Comparison of ENCODE assay signal across 12 mouse cellular contexts in genomic region chr7:112457920-112458319, GRCm38 (mm10). TPM values are rescaled to one million over a fixed set of nuclear protein-coding genes. Genes with fewer than 3 reads are reported as not detected.
"Had no signal": no experiment of that assay in that cellular context is flagged by ENCODE, and none has a peak within 500 bp of the region (broad histone marks: within the 10 kb centered on the region; RNA-seq: fewer than 3 reads in every experiment).

No protein-coding gene starts in this region.

- H3K27me3 ChIP-seq: kidney, embryonic 15.5 days; limb, embryonic 15.5 days; liver, embryonic 13.5 days; lung, embryonic 15.5 days; neural tube, embryonic 15.5 days had no signal

- H3K4me3 ChIP-seq: kidney, embryonic 15.5 days; limb, embryonic 15.5 days; liver, embryonic 13.5 days; lung, embryonic 15.5 days; midbrain, embryonic 12.5 days; neural tube, embryonic 15.5 days had no signal

- H3K27ac ChIP-seq: liver, embryonic 13.5 days; lung, embryonic 15.5 days; midbrain, embryonic 12.5 days; neural tube, embryonic 15.5 days had no signal

- ATAC-seq: intestine, embryonic 16.5 days; liver, postnatal 0 days had no signal

- H3K9me3 ChIP-seq: kidney, embryonic 15.5 days; limb, embryonic 15.5 days; liver, embryonic 13.5 days; lung, embryonic 15.5 days; midbrain, embryonic 12.5 days; neural tube, embryonic 15.5 days had no signal

- H3K36me3 ChIP-seq: kidney, embryonic 15.5 days; limb, embryonic 15.5 days; liver, embryonic 13.5 days; lung, embryonic 15.5 days; midbrain, embryonic 12.5 days; neural tube, embryonic 15.5 days had no signal

- H3K9ac ChIP-seq: kidney, embryonic 15.5 days; limb, embryonic 15.5 days; liver, embryonic 13.5 days; liver, postnatal 0 days; lung, embryonic 15.5 days; midbrain, embryonic 12.5 days; neural tube, embryonic 15.5 days had no signal

- H3K4me2 ChIP-seq: kidney, embryonic 15.5 days; limb, embryonic 15.5 days; liver, embryonic 13.5 days; lung, embryonic 15.5 days; midbrain, embryonic 12.5 days; neural tube, embryonic 15.5 days had no signal

- DNase-seq: layer of hippocampus, postnatal 36 days; liver, embryonic 13.5 days; liver, postnatal 0 days; right cerebral cortex, postnatal 25 days; thymus, postnatal 4 days had no signal

- H3K4me1 ChIP-seq: liver, embryonic 13.5 days had no signal

RNA-seq across cellular contexts. Expression of gene Parva, which starts 30.6 kb away (rescaled TPM):
- total RNA-seq: megakaryocyte progenitor cell, adult 5-6 weeks had no signal
